Mouse (Mus musculus) neural tube, embryonic 13.5 days (tissue): ENCODE data around the gene Rbm33. TPM values are rescaled to one million over a fixed set of nuclear protein-coding genes. Genes with fewer than 3 reads are reported as not detected.

Experiments used
- polyA plus RNA-seq: library from polyadenylated mRNA; unstranded; fragments of >200 nt; fragmentation: Nextera tagmentation; extraction: Ambion mirVana; gene quantifications from 2 replicates; pipeline ENCODE4 v1.2.1, GENCODE M21; 2015

Rbm33 gene
- polyA plus RNA-seq, 1 experiment from 2014 or later: 13.2 TPM

Other genes with a start within 250 kb of the Rbm33 start
- 54.4 and 55.4 TPM in 2 replicates for gene Insig1, start 245.8 kb upstream of the Rbm33 start, polyA plus RNA-seq
- not detected in 2 replicates for gene En2, start 151.4 kb upstream of the Rbm33 start, polyA plus RNA-seq
- gene Cnpy1, start 71.3 kb upstream of the Rbm33 start, polyA plus RNA-seq: 1.3 and 1.7 TPM in 2 replicates
- 1.9 and 2.0 TPM in 2 replicates for gene Shh, start 150.1 kb downstream of the Rbm33 start, polyA plus RNA-seq